Mouse (Mus musculus) MEL (cell line): ENCODE measurements at regions not wholly inside any gene's neighbourhood (a gene's known extent, or its start where the extent isn't known, plus 50 kb on each side); places are given as distances from the start of the nearest gene placed in this dataset.

Experiments used
- DNase-seq: peaks from one replicate; pipeline ENCODE4 v3.0.0; 2011; ENCODE audit warnings: low read depth, low spot score
- H3K27ac ChIP-seq: 2 replicates; pipeline ENCODE4 v1.5.1; 2012; ENCODE audit warnings: low read depth, mild to moderate bottlenecking, control low read depth, low read length, moderate library complexity; ENCODE audit not compliant: control insufficient read depth
- H3K27me3 ChIP-seq, 2 experiments: fragments of 150-350 bp in 1 of 2; sonication (generic) in 1 of 2; 2 replicates each; pipeline ENCODE4 v1.6.1; 2012; ENCODE audit warnings: low read length in 2 of 2, mild to moderate bottlenecking in 2 of 2, improper control_type of control experiment in 1 of 2, moderate library complexity in 1 of 2; ENCODE audit not compliant: insufficient read depth in 2 of 2, control insufficient read depth in 1 of 2
- H3K36me3 ChIP-seq, 2 experiments: 2 replicates each; pipeline ENCODE4 v1.6.1; 2012 to 2014; ENCODE audit warnings: low read length in 2 of 2, improper control_type of control experiment in 1 of 2, inconsistent platforms in 1 of 2, mild to moderate bottlenecking in 1 of 2; ENCODE audit not compliant: insufficient read depth in 2 of 2, control insufficient read depth in 1 of 2
- H3K4me1 ChIP-seq, 2 experiments: fragments of 150-350 bp in 1 of 2; sonication (generic) in 1 of 2; 2 replicates each; pipeline ENCODE4 v1.6.1; 2012; ENCODE audit warnings: low read length in 2 of 2, improper control_type of control experiment in 1 of 2, mild to moderate bottlenecking in 1 of 2; ENCODE audit not compliant: insufficient read depth in 2 of 2, control insufficient read depth in 1 of 2
- H3K4me3 ChIP-seq, 2 experiments: fragments of 150-350 bp in 1 of 2; sonication (generic) in 1 of 2; 2 replicates each; pipeline ENCODE4 v1.5.1; 2012; ENCODE audit warnings: low read depth in 2 of 2, low read length in 2 of 2, mild to moderate bottlenecking in 2 of 2, moderate library complexity in 2 of 2, control low read depth in 1 of 2, improper control_type of control experiment in 1 of 2; ENCODE audit not compliant: control insufficient read depth in 1 of 2, insufficient read depth in 1 of 2
- H3K79me2 ChIP-seq: 2 replicates; pipeline ENCODE4 v1.6.1; 2012; ENCODE audit warnings: mild to moderate bottlenecking, low read length, moderate library complexity; ENCODE audit not compliant: control insufficient read depth, poor library complexity, insufficient read depth
- H3K9ac ChIP-seq: 2 replicates; pipeline ENCODE4 v1.6.1; 2012; ENCODE audit warnings: low read depth, mild to moderate bottlenecking, control low read depth, low read length, moderate library complexity; ENCODE audit not compliant: control insufficient read depth, poor library complexity, severe bottlenecking
- H3K9me3 ChIP-seq: fragments of 150-350 bp; sonication (generic); replicated peaks from 2 replicates; pipeline ENCODE4 v1.6.1; 2012; ENCODE audit warnings: mild to moderate bottlenecking, low read length, improper control_type of control experiment, moderate library complexity; ENCODE audit not compliant: insufficient read depth
- CHD1 ChIP-seq: IDR thresholded peaks from 2 replicates; pipeline ENCODE4 v1.6.1; 2012; ENCODE audit warnings: low read depth, mild to moderate bottlenecking, inconsistent platforms, low read length, improper control_type of control experiment
- CTCF ChIP-seq, 3 experiments: IDR thresholded peaks in 2 of 3; conservative IDR thresholded peaks in 1 of 3; 2 replicates each; pipeline ENCODE4 v1.5.1; 2011 to 2012; ENCODE audit warnings: low read length in 3 of 3, low read depth in 2 of 3, mild to moderate bottlenecking in 2 of 3, improper control_type of control experiment in 1 of 3, inconsistent platforms in 1 of 3, mixed read lengths in 1 of 3, moderate library complexity in 1 of 3; ENCODE audit not compliant: control insufficient read depth in 1 of 3, insufficient read depth in 1 of 3, poor library complexity in 1 of 3, severe bottlenecking in 1 of 3
- E2F4 ChIP-seq: IDR thresholded peaks from 2 replicates; pipeline ENCODE4 v1.6.1; 2011; ENCODE audit warnings: low read depth, low read length, improper control_type of control experiment, borderline replicate concordance
- ELF1 ChIP-seq: IDR thresholded peaks from 2 replicates; pipeline ENCODE4 v1.6.1; 2014; ENCODE audit warnings: low read depth, mild to moderate bottlenecking, inconsistent platforms, low read length, improper control_type of control experiment, moderate library complexity
- EP300 ChIP-seq, 2 experiments: IDR thresholded peaks; 2 replicates each; pipeline ENCODE4 v1.6.1; 2011; ENCODE audit warnings: improper control_type of control experiment in 2 of 2, low read length in 2 of 2, low read depth in 1 of 2, mild to moderate bottlenecking in 1 of 2
- GATA1 ChIP-seq: IDR thresholded peaks from 2 replicates; pipeline ENCODE4 v1.6.1; 2011; ENCODE audit warnings: low read depth, low read length, improper control_type of control experiment
- MAFK ChIP-seq: IDR thresholded peaks from 2 replicates; pipeline ENCODE4 v1.6.1; 2011; ENCODE audit warnings: low read depth, mild to moderate bottlenecking, low read length, improper control_type of control experiment, borderline replicate concordance
- MAX ChIP-seq: IDR thresholded peaks from 2 replicates; pipeline ENCODE4 v1.6.1; 2011; ENCODE audit warnings: low read length, improper control_type of control experiment
- MEF2A ChIP-seq: IDR thresholded peaks from 2 replicates; pipeline ENCODE4 v1.6.1; 2014; ENCODE audit warnings: low read depth, mild to moderate bottlenecking, inconsistent platforms, low read length, improper control_type of control experiment; ENCODE audit not compliant: poor library complexity, insufficient replicate concordance, severe bottlenecking; ENCODE audit errors: extremely low read depth
- MXI1 ChIP-seq: IDR thresholded peaks from 2 replicates; pipeline ENCODE4 v1.6.1; 2011; ENCODE audit warnings: mild to moderate bottlenecking, low read depth, low read length, improper control_type of control experiment
- MYB ChIP-seq: IDR thresholded peaks from 2 replicates; pipeline ENCODE4 v1.6.1; 2011; ENCODE audit warnings: mild to moderate bottlenecking, low read depth, low read length, improper control_type of control experiment
- NELFE ChIP-seq: IDR thresholded peaks from 2 replicates; pipeline ENCODE4 v1.6.1; 2011; ENCODE audit warnings: low read depth, low read length, improper control_type of control experiment
- POLR2A ChIP-seq, 2 experiments: IDR thresholded peaks; 2 replicates each; pipeline ENCODE4 v1.6.1; 2011 to 2012; ENCODE audit warnings: low read length in 2 of 2, mild to moderate bottlenecking in 2 of 2, control low read depth in 1 of 2, improper control_type of control experiment in 1 of 2, low read depth in 1 of 2, moderate library complexity in 1 of 2; ENCODE audit not compliant: control insufficient read depth in 1 of 2, insufficient read depth in 1 of 2, poor library complexity in 1 of 2
- RAD21 ChIP-seq: IDR thresholded peaks from 2 replicates; pipeline ENCODE4 v1.6.1; 2011; ENCODE audit warnings: mild to moderate bottlenecking, low read depth, low read length, improper control_type of control experiment
- SIN3A ChIP-seq: IDR thresholded peaks from 2 replicates; pipeline ENCODE4 v1.6.1; 2012; ENCODE audit warnings: low read length, improper control_type of control experiment, inconsistent platforms
- SMC3 ChIP-seq: IDR thresholded peaks from 2 replicates; pipeline ENCODE4 v1.6.1; 2011; ENCODE audit warnings: low read depth, low read length, improper control_type of control experiment
- TAL1 ChIP-seq: IDR thresholded peaks from 2 replicates; pipeline ENCODE4 v1.6.1; 2012; ENCODE audit warnings: mild to moderate bottlenecking, inconsistent platforms, low read length, moderate library complexity, mixed read lengths
- TBP ChIP-seq: IDR thresholded peaks from 2 replicates; pipeline ENCODE4 v1.8.0; 2011; ENCODE audit warnings: low read depth, low read length, improper control_type of control experiment
- UBTF ChIP-seq: IDR thresholded peaks from 2 replicates; pipeline ENCODE4 v1.6.1; 2012; ENCODE audit warnings: low read depth, mild to moderate bottlenecking, inconsistent platforms, low read length, improper control_type of control experiment, moderate library complexity, borderline replicate concordance; ENCODE audit not compliant: insufficient read depth
- USF1 ChIP-seq: IDR thresholded peaks from 2 replicates; pipeline ENCODE4 v1.6.1; 2014; ENCODE audit warnings: low read depth, mild to moderate bottlenecking, inconsistent platforms, low read length, improper control_type of control experiment, moderate library complexity
- ZMIZ1 ChIP-seq: IDR thresholded peaks from 2 replicates; pipeline ENCODE4 v1.6.1; 2012; ENCODE audit warnings: low read depth, mild to moderate bottlenecking, inconsistent platforms, low read length, improper control_type of control experiment, moderate library complexity
- ZNF384 ChIP-seq: IDR thresholded peaks from 2 replicates; pipeline ENCODE4 v1.6.1; 2012; ENCODE audit warnings: low read depth, mild to moderate bottlenecking, inconsistent platforms, low read length, improper control_type of control experiment

DNA sequence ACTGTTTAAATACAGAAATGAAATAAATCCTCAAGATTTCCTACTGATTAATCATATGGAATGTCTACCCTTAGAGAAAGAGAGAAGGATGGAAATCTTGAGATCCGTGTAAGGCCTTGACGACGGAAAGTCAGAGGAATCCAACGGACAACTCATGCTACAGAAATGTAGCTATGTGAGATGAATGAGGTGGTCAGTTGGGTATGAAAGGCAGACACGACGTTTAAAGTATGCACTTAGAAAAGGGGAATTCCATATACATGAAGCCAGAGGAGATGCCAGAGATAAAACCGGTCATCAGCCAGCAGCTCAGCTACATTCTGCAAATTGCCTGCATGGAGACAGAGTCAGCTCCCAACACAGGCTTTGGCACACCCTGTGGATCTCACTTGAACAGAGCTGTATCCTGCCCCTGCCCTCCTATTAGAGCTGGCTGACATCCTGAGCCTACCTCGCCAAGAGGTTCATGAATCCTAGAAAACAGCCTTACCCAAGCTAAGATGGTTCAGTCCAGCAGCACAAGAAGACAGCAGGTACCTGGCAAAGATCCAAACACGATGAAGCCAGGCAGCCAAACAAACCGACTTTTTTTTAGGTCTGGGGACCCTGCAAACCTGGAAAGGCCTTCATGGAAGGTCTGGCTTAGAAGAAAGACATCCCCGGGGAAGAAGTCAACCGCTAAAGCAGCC is 331.3 kb upstream of the Epha4 start:
- no peaks in the 10 kb centered on the region for H3K27me3 ChIP-seq
- H3K79me2 ChIP-seq = no peaks in the 10 kb centered on the region
- H3K4me1 ChIP-seq = no peaks in the 10 kb centered on the region
- no peak overlapping the region for H3K27ac ChIP-seq
- no peak overlapping the region for H3K4me3 ChIP-seq
- H3K9me3 ChIP-seq = no peaks in the 10 kb centered on the region
- DNase-seq = no peak
- TF ChIP-seq TAL1 (no peak), MXI1 (no peak), MAFK (no peak), CTCF (IDR thresholded peaks at IDR 0.05 in 2 of 3, conservative IDR thresholded peaks at IDR 0.05 in 1 of 3; ENCODE audit: control insufficient read depth in 1 of 3, insufficient read depth in 1 of 3, low read depth in 2 of 3, low read length in 3 of 3, poor library complexity in 1 of 3, severe bottlenecking in 1 of 3) (no peak), SIN3A (no peak), EP300 (IDR thresholded peaks at IDR 0.05; ENCODE audit: low read depth in 1 of 2, low read length in 2 of 2) (no peak), ZNF384 (no peak), ZMIZ1 (no peak), MYB (no peak), POLR2A (IDR thresholded peaks at IDR 0.05; ENCODE audit: control insufficient read depth in 1 of 2, insufficient read depth in 1 of 2, low read depth in 1 of 2, low read length in 2 of 2, poor library complexity in 1 of 2) (no peak), TBP (no peak), NELFE (no peak), CHD1 (no peak), E2F4 (no peak), UBTF (no peak)
- no peaks in the 10 kb centered on the region for H3K36me3 ChIP-seq
- H3K9ac ChIP-seq = no peak overlapping the region

GRCm38 (mm10) chr1:77840672-77841071 is 325.8 kb upstream of the Epha4 start:
- no peaks in the 10 kb centered on the region for H3K9me3 ChIP-seq
- H3K27me3 ChIP-seq = no peaks in the 10 kb centered on the region
- H3K4me1 ChIP-seq = no peaks in the 10 kb centered on the region
- no peak overlapping the region for H3K27ac ChIP-seq
- H3K79me2 ChIP-seq = no peaks in the 10 kb centered on the region
- DNase-seq = no peak
- H3K4me3 ChIP-seq = no peak overlapping the region
- H3K36me3 ChIP-seq = no peaks in the 10 kb centered on the region
- no peak overlapping the region for H3K9ac ChIP-seq
- TF ChIP-seq ELF1 = no peak
- TF ChIP-seq MYB = no peak
- TF ChIP-seq MAX = no peak
- no peak for TF ChIP-seq CHD1
- TF ChIP-seq GATA1 = no peak
- TF ChIP-seq USF1 = no peak
- no peak for TF ChIP-seq RAD21
- TF ChIP-seq MEF2A = no peak
- TF ChIP-seq SMC3 = no peak
- no peak for TF ChIP-seq TBP
- no peak for TF ChIP-seq MAFK
